Mouse (Mus musculus): ENCODE data around the gene Vmn1r7. TPM values are rescaled to one million over a fixed set of nuclear protein-coding genes. Genes with fewer than 3 reads are reported as not detected.
"Not testable (repeated sequence)": the region's sequence is repeated elsewhere in the genome, so short reads cannot be mapped to it uniquely, and the experiment has no call there.

The Vmn1r7 gene
- not detected for total RNA-seq (2021)
- long read RNA-seq, experiment 1, result 0 reads
- long read RNA-seq, experiment 2, result 0 reads

DNA sequence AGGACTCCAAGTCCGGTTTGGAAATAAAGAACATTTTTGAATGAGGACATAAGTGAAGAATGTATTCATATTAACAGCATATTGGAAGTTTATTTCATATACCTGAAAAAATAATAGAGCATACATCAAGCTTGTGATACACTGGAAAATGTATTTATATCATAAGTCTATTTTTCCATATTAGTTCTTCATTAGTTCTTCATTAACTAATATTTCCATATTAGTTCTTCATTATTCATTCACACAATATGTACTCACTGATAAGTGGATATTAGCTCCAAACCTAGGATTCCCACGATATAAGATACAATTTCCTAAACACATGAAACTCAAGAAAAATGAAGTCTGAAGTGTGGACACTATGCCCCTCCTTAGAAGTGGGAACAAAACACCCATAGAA is at the start of gene Vmn1r7:
Gene Vmn1r7 (minus strand): TSS at position 101 of the 400 bp plus-strand sequence.
- H3K4me3 ChIP-seq; DNase-seq; H3K27ac ChIP-seq; intact Hi-C loops (cut with DNase I): not testable (repeated sequence)

DNA sequence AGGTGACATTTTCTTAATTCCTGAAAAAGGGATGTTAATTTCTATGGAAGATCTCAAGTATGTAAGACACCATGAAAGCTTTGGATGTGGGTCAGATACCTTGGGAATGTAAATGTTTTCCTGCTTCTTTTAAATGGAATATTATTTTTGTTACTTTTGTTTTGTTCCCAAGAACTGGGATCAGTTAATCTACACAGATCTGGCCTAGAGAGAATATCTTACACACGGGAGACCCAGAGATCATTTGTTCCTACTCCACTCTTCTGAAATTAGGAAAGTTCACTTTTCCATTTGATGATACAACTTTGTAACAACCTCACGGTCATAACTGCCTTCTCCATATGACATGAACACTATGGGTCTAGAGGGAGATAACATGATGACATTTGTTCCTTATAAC is 41.4 kb upstream of the Vmn1r7 start, which contains the start of gene Vmn1r9:
Gene Vmn1r9 (plus strand): TSS at position 301 of the 400 bp plus-strand sequence.
- intact Hi-C loops (cut with DNase I), result no loop called here
- H3K4me3 ChIP-seq, result no peak within 1 kb of the TSS
- TF ChIP-seq CTCF (IDR thresholded peaks at IDR 0.05), result no peak
- H3K27ac ChIP-seq, result no peak within 1 kb of the TSS
- DNase-seq, result no peak

DNA sequence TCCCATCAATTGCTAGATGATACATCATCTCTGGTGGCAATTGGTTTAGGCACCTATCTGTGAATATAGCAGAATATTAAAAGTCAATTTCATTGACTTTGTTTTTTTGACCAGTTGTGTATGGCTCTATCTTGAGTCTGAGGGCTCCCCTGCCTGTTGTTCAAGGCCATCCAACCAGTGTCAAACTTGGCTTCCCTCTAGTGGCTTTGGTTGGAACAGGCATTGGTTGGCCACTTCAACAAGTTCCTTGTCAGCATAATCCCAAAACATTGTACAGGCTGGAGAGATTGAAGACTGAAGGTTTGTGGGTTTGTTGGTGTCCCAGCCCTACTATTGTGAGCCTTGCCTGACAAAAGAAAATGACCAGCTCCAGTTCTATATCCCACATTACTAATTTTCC is 38.6 kb upstream of the Vmn1r7 start:
- no peak overlapping the region for H3K27ac ChIP-seq
- intact Hi-C loops (cut with DNase I), result no loop called here
- DNase-seq, result no peak
- H3K4me3 ChIP-seq, result no peak overlapping the region
- TF ChIP-seq CTCF (IDR thresholded peaks at IDR 0.05), result peak; percentile 18; the same call in 1 of the 2 replicates

DNA sequence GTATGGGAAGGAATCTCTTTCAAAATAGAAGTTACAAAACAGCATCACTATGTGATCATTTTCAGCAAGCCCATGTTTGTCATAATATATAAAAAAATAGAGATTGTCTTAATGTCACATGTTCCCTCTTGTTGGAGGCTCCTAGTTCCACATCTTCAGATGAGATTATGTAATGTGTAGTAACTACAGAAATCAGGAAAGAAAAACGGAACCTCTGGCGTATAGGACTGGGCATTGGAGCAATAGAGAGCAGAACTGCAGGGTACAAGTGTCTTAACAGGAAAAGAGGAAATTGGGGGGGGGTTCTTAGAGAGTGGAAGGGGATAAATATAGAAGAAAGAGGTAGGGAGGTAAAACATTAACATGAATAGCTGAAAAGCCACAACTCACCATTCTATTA is 9.6 kb upstream of the Vmn1r7 start:
- Histone ChIP-seq H3K27ac (no peak overlapping the region), H3K4me3 (no peak overlapping the region)
- no peak for DNase-seq
- intact Hi-C loops (cut with DNase I), result no loop called here
- TF ChIP-seq CTCF (IDR thresholded peaks at IDR 0.05), result no peak

DNA sequence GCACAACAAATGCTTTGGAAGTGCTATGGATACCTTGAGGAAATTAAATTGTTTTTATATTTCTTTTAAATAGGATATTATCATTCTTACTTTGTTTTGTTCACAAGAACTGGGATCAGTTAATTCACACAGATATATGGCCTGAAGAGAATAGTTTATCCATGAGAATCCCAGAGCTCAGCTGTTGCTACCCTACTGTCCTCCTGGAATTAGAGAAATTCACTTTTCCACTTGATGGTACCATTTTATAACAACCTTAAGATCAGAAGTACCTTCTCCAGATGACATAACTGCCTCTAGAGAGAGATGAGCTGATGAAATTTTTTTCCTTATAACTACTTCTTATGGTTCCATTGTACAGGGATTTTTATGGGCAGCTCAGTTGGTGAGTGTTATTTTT is 6.9 kb upstream of the Vmn1r7 start, which contains the start of gene Vmn1r8:
Gene Vmn1r8 (plus strand): TSS at position 301 of the 400 bp plus-strand sequence.
- no peak within 1 kb of the TSS for H3K4me3 ChIP-seq
- H3K27ac ChIP-seq, result no peak within 1 kb of the TSS
- no peak for DNase-seq
- TF ChIP-seq CTCF (IDR thresholded peaks at IDR 0.05), result no peak
- intact Hi-C loops (cut with DNase I), result no loop called here

DNA sequence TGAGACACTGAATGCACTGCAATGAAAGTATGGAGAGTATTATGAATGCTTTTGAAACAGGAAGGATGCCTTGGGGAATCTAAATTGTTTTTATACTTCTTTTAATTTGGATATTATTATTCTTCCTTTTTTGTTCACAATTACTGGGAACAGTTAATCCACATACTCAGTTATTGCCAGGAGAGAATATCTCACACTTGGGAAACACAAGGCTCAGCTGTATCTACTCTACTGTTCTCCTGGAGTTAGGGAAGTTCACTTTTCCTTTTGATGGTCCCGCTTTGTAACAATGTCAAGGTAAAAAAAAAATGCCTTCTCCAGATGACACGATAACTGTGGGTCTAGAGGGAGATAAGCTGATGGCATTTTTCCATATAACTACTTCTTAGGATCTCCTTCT is 28.2 kb downstream of the Vmn1r7 start, which contains the start of gene Vmn1r6:
Gene Vmn1r6 (plus strand): TSS at position 301 of the 400 bp plus-strand sequence.
- intact Hi-C loops (cut with DNase I), result no loop called here
- no peak within 1 kb of the TSS for H3K4me3 ChIP-seq
- no peak within 1 kb of the TSS for H3K27ac ChIP-seq
- DNase-seq, result no peak
- TF ChIP-seq CTCF (IDR thresholded peaks at IDR 0.05), result no peak

Other genes with a start within 250 kb of the Vmn1r7 start
- 10 to 100 TPM; 20.7 to 26.0 TPM for gene Kbtbd2, start 227.5 kb downstream of the Vmn1r7 start, total RNA-seq (2021)
- 10 to 100 TPM; 48.9 to 60.2 TPM for gene Fkbp9, start 193.3 kb downstream of the Vmn1r7 start, total RNA-seq (2021)
- gene Nt5c3, start 101.4 kb downstream of the Vmn1r7 start, total RNA-seq (2021), result 10 to 100 TPM; 45.0 to 52.5 TPM
- not detected for gene Vmn1r4, start 101.3 kb downstream of the Vmn1r7 start, total RNA-seq (2021)
- gene Vmn1r5, start 55.1 kb downstream of the Vmn1r7 start, total RNA-seq (2021), result not detected
- not detected for gene Vmn1r6, start 28.1 kb downstream of the Vmn1r7 start, total RNA-seq (2021)
- not detected for gene Vmn1r8, start 7.0 kb upstream of the Vmn1r7 start, total RNA-seq (2021)
- not detected for gene Vmn1r9, start 41.5 kb upstream of the Vmn1r7 start, total RNA-seq (2021)
- not detected for gene Vmn1r10, start 84.1 kb upstream of the Vmn1r7 start, total RNA-seq (2021)
- gene Vmn1r11, start 108.1 kb upstream of the Vmn1r7 start, total RNA-seq (2021), result not detected
- gene Vmn1r12, start 131.6 kb upstream of the Vmn1r7 start, total RNA-seq (2021), result not detected
- gene Vmn1r13, start 178.0 kb upstream of the Vmn1r7 start, total RNA-seq (2021), result not detected
- not detected for gene Vmn1r14, start 206.4 kb upstream of the Vmn1r7 start, total RNA-seq (2021)
- not detected for gene Vmn1r15, start 232.6 kb upstream of the Vmn1r7 start, total RNA-seq (2021)